Mouse (Mus musculus) inflammation-experienced regulatory T-cells, adult 6 months (primary cell): ENCODE data around the gene Ppp1r13b. TPM values are rescaled to one million over a fixed set of nuclear protein-coding genes. Genes with fewer than 3 reads are reported as not detected.

ENCODE experiments used
- ATAC-seq: one replicate; pipeline ENCODE4 v1.8.0; 2017
- polyA plus RNA-seq, 3 experiments: library from polyadenylated mRNA; unstranded; fragments of 100-300 nt; shearing (Covaris generic); gene quantifications; one replicate each; pipeline ENCODE4 v1.2.1; 2017

Gene Ppp1r13b
- polyA plus RNA-seq, 3 experiments from 2014 or later: 4.1 to 12.6 (median 8.6) TPM

DNA sequence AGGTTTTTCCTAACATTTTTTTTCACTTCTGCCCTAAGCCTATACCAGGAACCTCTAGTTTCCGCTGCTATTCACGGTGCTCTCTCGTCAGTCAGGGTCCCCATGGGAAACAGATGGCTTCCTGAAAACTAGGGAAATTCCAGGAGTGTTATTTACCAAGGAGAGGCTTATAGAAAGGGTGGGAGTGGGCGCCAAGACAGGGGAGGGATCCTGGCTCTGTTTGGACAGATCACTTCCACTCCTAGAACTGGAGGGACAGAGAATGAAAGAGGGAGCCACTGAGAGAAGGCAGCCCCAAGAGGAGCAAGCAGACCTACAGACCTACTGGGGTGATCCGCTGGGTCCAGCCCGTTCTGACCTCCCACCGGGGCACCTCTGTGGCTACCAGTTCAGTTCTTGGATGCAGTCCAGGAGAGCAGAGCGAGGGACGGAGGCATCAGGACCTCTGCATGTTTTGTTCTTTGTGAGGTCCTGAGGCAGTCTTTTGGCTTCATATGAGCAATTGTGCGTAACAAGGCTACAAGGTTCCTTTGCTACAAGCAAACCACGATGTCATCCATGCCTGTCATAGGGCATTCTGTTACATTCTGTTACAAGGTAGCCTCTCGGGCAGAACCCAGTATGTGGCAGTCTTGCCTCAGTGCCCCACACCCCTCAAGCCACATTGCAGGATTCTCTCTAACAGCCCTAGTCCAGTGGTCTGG is 8.8 kb upstream of the Ppp1r13b start:
- ATAC-seq: no peak

DNA sequence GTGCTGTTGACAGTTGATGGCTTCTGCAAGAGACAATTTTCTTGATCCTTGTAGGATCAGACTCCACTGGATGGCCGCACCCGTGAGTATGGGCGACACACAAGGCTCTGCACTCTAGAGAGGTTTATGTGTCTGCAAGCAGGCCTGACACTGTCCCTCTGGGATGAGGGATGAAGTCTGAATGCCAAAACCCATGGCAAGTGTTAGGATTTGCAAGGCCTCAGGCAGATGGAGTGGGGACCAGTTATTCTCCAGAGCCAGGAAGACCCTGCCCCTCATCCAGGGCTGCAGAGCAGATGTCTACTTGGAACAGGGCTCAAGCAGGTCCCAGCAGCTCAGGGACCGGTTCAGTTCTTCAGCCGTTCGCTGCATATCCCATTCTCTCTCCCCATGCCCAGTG is 7.9 kb upstream of the Ppp1r13b start:
- no peak for ATAC-seq

DNA sequence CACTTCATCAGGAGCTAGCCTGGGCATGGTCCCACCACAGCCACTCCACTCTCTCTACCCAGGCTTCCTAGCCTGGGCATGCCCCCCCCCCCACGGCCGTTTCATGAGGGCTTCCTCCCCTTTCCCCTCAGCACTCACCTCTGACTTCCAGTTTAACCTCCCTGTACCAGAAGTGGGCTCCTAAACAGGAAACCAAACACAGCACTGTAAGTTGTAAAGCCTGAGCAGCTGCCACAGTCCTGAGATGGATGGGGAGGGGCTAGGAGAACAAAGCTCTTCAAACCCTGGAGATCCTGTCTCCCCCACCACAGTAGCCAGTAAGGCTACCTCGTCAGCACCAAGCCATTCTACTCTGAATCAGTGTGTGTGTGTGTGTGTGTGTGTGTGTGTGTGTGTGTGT is 6.1 kb upstream of the Ppp1r13b start:
- peak; percentile 47 for ATAC-seq

- ATAC-seq: no peak
Observed at GRCm38 (mm10) chr12:111912802-111913201, 4.9 kb upstream of the Ppp1r13b start.

DNA sequence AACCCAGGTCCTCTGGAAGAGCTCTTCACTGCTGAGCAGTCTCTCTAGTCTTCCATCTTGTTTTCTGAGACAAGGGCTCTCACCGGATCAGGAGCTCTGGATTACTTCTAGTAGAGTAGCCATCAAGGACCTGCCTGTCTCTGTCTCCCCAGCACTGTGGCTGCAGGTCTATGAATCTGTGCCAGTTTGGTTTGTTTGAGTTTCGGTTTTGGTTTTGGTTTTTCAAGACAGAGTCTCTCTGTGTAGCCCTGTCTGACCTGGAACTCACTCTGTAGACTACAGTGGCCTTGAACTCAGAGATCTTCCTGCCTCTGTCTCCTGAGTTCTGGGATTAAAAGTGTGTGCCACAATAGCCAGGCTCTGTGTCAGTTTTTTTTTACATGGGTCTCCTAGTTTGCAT is 3.9 kb upstream of the Ppp1r13b start:
- peak; percentile 41 for ATAC-seq

DNA sequence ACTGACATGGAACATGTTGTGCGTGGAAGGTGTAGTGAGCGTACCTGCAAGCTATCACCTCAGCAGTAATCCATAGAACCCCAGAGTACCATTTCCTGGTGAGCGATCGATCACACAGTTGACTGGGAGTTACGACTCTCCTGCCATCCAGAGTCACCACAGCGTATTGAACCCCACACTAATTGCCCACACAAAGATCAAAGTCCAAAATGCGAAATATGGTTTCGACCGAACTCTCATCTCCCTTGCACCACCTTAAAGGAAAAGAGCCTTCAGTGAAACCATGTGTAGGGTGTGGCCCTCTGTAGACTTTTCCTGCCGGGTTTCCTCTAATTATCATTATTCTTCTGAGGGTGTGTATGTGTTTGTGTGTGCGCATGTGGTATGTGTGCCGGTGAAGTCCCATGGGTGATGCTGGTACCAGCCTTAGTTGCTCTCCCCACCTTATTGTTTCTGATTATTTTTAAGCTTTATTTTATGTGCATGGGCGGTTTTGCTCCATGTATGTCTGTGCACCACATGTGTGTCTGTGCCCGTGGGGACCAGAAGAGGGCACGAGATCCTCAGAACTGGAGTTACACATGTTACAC is 3.4 kb upstream of the Ppp1r13b start:
- no peak for ATAC-seq

DNA sequence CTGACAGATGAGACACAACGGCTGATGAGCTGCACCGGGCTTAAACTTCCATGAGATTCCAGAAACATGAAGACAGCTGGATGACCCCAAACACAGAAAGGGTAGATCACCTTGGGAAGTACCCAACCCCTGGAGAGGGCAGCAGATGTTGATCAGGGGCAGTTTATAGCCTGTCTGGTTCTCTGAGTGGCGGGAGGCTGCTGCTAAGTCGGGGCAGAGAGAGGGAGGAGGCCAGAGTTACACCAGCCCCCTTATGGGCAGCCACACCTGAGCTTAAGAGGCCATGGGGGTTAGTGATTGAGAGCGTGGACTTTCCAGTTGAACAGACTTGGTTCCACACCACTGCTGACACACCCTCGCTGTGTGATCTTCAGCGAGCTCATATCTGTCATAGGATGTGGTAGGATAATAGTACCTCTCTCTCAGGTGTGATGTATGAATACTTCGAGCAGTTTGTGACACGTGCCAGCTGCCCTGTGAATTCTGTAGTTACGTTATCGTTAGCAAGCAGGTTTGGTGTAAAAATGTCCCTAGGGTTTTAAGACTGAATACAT is 1.2 kb upstream of the Ppp1r13b start:
- no peak for ATAC-seq

- ATAC-seq: peak; percentile 46
Observed at GRCm38 (mm10) chr12:111907421-111907891, 454 bp downstream of the Ppp1r13b start.

- no peak for ATAC-seq
Observed at GRCm38 (mm10) chr12:111906309-111906875, 1.5 kb downstream of the Ppp1r13b start.

DNA sequence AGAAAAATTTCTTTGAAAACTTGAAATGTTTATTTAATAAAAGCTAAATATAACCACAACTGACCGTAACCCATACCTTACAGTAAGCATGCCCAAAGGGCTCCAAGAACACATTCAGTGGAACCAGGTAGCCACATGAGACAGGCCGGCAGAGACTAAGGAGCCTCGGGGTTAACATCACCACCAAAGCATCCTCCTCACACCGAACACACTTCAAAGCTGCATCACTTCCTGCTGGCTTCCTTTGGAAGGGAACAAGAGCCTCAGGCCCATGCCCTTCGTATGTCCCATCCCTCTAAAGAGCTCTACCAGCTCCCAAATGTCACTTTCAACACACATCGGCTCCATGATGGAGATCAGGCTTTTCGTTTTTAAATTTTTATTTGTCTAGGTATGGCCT is 5.4 kb downstream of the Ppp1r13b start:
- peak; percentile 63 for ATAC-seq

DNA sequence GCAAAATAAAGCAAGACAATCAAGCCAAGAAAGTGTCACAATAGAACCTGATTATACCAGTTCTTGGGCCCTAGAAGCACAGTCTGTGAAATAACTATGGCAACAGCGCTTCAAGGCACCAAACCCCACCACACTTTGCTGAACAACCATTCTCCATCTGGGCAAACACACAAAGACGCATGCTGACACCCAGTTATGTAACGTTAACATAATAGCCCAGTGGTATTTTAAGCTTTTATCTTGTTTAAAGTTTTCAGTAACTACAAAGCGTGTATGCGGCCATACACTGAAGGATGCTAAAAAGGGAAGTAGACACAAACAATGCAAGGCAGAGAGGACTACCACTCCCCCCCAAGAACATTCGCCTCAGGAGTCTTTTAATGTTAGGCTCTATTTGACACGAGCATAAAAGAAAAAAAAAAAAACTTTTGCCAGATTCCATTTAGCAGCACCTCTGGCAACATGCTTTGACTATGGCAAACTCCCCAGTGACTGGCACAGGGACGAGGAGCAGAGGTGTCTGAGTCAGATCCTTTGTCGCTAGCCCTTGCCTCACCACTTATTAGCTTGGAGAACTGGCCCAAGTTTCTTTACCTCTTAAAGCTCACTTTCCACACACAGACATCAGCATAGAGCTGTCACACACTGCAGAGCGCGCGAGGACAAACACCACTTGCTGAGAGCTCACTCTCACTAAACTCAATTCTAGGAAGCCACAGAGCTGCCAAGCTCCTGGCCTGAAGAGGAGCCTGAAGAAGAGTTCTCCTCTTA is 6.6 kb downstream of the Ppp1r13b start:
- ATAC-seq: no peak

- no peak for ATAC-seq
Observed at GRCm38 (mm10) chr12:111899646-111900045, 8.3 kb downstream of the Ppp1r13b start.

GRCm38 (mm10) chr12:111898686-111899085 is 9.2 kb downstream of the Ppp1r13b start:
- ATAC-seq: no peak

DNA sequence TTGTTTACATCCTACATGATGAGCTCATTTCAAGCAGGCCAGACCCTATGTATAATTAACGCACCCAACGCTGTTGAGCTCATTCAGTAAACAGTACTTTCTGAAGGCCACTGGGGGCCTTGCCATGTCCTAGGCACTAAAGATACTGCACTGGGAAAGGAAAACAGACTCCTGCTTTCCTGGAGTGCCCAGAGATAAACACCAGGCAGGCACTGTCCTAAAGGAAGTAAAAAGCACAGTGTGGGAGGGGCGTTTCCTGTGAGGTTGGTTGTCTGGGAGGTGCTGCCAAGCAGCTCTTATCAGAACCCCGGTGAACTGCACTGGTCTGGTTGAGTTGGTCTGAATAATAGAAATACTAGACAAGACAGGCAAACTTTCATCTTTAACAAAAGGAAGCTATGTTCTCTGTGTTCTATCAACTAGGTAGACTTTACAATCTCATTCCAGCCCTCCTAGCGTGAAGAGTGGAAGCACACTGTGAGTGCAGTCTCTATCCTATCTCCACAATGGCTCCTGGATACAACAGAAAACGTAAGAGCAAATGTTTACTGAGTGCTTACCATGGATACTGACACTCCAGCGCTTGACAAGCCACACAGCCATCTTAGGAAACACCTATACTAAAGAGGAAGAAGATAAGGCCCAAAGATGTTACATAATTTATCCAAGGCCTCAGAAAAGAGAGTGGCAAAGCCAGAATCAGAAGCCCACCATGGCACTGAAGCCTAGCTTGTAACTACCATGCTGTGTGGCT is 10.8 kb downstream of the Ppp1r13b start:
- ATAC-seq: peak; percentile 87

GRCm38 (mm10) chr12:111894082-111894481 is 13.8 kb downstream of the Ppp1r13b start:
- no peak for ATAC-seq

DNA sequence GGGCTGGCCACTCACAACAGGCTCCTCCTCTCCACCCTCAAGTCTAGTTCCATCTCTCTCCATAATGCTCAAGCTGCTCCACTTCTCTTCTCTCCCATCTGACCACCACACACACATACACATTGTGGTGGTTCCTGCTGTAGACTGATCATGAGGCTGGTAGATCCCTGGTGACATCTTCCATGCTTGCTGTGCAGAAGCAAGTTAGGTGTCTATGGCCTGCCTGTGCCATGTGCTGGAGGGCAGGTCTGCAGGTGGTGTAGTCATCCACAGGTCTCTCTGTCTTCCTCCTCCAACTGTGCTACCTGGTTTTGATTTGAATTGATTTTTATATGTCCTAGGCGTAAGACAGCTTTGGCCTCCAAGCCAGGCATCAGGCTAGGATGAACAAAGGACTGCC is 14.9 kb downstream of the Ppp1r13b start:
- no peak for ATAC-seq

- no peak for ATAC-seq
Observed at GRCm38 (mm10) chr12:111891800-111892199, 16.1 kb downstream of the Ppp1r13b start.

DNA sequence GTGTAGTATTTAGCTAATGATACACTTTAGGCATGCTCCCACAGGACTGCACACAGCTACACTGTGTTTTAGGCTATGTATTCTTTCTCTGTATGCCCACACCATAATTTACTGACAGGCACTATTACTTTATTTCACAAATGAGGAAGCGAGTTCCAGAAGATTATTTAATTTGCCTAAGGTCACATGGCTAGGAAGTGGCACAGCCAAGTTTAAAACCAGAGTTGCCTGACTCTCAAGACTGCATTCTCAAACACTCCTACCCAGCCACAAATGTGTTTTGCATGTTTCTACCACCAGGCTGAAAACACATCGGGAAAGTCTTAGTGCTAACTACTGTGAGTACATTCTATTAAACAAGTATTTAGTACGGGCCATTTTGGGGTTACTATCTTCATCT is 18.7 kb downstream of the Ppp1r13b start:
- no peak for ATAC-seq

DNA sequence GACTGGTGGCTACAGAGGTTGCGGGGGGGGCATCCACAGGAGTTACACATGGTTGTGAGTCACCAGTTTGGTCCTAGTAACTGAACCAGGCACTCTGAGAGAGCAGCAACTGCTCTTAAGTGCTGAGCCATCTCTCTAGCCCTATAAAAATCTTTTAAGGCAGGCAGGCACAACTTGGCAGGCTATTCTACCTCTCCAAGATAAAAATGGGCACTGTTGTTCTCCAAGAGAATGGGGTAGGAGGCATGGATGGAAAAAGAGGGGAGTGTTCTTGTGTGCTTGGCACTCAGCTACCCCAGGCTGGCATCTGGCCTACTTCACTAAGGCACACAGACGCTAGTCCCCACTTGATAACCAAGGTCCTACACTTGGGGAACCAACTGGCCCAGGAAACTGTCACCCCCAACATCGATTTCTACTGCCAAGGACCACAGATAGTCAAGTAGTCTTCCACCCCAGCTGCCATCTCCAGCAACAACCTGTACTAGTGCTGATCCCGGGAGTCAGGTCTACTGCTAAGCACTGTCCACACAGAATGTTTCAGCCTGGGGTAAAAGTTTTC is 19.5 kb downstream of the Ppp1r13b start:
- no peak for ATAC-seq

DNA sequence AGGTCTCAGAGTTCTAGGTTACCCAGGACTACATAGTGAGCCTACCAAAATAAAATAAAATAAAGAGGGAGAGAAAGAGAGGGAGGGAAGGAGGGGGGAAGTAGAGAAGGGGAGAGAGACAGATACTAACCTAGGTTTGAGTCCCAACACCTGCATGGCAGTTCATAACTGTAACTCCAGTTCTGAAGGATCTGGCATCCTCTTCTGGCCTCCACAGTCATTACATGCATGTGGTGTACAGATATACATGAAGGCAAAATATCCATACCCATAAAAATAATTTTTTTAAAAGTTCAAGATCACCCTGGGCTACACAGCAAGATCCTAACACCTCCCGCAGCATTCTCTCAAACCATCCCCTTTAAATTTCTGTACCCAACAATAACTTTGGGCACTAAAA is 20.9 kb downstream of the Ppp1r13b start:
- no peak for ATAC-seq

DNA sequence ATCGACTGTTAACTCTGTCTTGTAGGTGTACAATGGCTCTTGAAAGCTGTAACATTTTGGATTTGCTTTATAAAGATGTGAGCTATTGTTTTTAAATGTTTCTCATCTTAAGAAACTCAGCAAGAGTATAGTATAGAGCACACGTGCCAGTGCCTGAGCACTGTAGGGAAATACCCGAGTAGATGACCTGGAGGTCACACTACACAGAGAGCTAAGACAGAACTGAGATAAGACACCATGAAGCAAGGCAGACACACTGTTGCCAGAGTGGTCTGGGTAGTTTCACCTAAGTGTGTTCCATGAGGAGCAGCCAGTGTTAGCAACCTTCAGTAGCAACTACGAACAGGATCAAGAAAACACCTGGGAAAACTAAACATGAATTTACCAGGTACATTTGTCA is 25.1 kb downstream of the Ppp1r13b start:
- ATAC-seq: no peak

DNA sequence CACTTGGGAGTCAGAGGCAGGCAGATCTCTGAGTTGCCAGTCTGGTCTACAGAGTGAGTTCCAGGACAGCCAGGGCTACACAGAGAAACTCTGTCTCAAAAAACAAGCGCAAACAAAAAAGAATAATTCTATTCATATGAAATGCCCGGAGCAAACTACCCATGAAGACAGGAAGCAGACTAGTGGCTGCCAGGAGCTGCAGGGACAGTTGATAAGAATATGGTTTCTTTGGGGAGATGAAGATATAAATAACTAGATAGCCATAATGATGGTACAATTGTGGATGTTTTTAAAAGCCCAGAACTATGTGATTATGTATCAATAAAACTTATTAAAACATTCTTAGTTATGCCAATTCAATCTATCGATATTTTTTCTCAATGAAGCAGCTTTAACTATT is 25.9 kb downstream of the Ppp1r13b start:
- ATAC-seq: no peak
